Mouse (Mus musculus) T-helper 1 cell (primary cell): ENCODE data around the gene Rps18.
"Not testable (repeated sequence)": the region's sequence is repeated elsewhere in the genome, so short reads cannot be mapped to it uniquely, and the experiment has no call there.

Experiments
- in situ Hi-C: fragments of 300-600 bp; cut with MboI, MseI; formaldehyde crosslinking; loops from one replicate; pipeline ENCODE4 v1.15.1; 2025; ENCODE audit warnings: high pct_unique_total_duplicates

Gene Rps18

GRCm38 (mm10) chr17:33955555-33956214, at the start of gene Rps18, which contains the start of gene Vps52:
TSS of gene Rps18 (minus strand) at chr17:33956001.
TSS of gene Vps52 (plus strand) at chr17:33955812.
- in situ Hi-C loops, result no loop called here

- in situ Hi-C loops, result no loop called here
Observed at GRCm38 (mm10) chr17:34003426-34003825, 47.6 kb upstream of the Rps18 start.

- in situ Hi-C loops, result not testable (repeated sequence)
Observed at GRCm38 (mm10) chr17:34000796-34001195, 45.0 kb upstream of the Rps18 start.

DNA sequence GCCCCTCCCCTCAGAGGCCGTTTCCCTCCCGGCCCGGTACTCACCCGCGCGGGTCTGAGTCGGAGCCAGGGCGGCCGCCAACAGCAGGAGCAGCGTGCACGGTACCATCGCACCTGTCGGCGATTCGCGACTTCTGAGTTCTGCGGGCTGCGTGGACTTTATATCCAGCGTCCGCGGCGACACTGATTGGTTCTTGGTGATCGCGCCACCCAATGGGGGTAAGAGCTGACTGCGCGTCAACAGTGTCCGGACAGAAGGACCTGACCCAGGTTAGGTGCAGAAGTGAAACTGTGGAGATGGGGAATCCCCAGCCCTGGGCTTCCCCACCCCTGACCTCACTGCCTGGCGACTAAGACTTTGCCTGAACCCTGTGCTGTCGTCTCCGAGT, 44.3 kb upstream of the Rps18 start, which contains the start of gene H2-K1:
TSS of gene H2-K1 (minus strand) at position 198 of the 388 bp plus-strand sequence.
- in situ Hi-C loops, result no loop called here

- in situ Hi-C loops, result loop anchor here (5.0 kb wide), 1 partner anchor 1473 kb away; the partner anchor contains the start of gene H2-Q10
Observed at GRCm38 (mm10) chr17:33999341-34000149, 43.7 kb upstream of the Rps18 start.

GRCm38 (mm10) chr17:33998697-33999096, 42.9 kb upstream of the Rps18 start:
- in situ Hi-C loops, result loop anchor here (5.0 kb wide), 1 partner anchor 1474 kb away; the partner anchor contains the start of gene H2-Q10

- in situ Hi-C loops, result loop anchor here (5.0 kb wide), 1 partner anchor 1475 kb away; the partner anchor contains the start of gene H2-Q10
Observed at GRCm38 (mm10) chr17:33997025-33997424, 41.2 kb upstream of the Rps18 start.

- in situ Hi-C loops, result loop anchor here (5.0 kb wide), 1 partner anchor 1477 kb away; the partner anchor contains the start of gene H2-Q10
Observed at GRCm38 (mm10) chr17:33995651-33996050, 39.9 kb upstream of the Rps18 start.

- in situ Hi-C loops, result loop anchor here (5.0 kb wide), 1 partner anchor 1477 kb away; the partner anchor contains the start of gene H2-Q10
Observed at GRCm38 (mm10) chr17:33994959-33995358, 39.2 kb upstream of the Rps18 start.

DNA sequence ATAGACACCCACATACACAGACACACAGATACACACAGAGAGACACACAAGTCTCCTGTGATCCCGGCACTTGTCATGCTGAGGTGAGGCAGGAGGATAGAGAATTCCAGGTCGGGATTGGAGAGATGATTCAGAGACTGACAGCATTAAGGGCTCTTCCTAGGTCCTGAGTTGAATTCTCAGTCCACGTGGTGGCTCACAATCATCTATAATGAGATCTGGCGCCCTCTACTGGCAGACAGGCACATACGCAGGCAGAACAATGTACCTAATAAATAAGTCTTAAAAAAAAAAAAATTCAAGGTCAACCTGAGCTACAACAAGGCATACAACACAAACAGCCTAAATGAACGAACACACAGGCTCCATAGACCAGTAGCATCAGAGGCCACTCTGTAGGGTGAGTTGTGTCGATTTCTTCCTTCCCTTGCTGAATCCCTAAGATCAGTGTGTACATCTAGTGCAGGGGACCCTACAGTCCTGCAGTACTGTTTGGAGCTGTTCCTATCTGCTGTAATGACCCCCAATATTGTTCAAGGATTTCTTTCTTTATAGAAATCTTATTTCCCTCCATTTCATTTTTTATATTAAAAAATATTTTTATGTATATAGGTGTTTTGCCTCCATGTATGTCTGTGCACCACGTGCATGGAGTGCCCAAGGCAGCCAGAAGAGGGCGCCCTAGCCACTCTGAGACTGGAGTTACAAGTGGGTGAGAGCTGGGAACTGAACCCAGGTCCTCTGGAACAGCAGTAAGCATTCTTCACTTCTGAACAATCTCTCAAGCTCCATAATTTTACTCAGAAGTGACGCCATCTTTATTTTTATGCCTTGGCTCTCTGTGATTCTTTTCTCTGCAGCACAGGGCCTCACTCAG, 36.2 kb upstream of the Rps18 start:
- in situ Hi-C loops, result no loop called here

DNA sequence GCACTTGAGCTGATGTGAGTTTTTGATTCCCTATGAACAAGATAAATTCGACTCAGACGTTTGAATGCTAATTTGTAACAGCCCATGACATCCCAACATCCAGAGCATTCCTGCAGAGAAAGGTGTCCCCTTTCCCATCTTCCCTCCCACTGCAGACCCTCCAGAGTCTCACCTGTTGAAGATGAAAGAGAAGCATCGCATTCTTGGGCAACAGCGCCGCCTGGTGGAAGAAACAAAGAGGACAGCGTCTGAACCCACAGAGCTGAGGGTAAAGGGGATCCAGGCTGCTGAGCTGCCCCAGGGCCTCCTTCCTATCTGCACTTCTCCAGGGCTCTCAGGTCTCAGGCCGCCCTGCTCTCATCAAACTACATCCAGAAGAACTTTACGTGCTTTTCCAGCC, 26.3 kb upstream of the Rps18 start:
- in situ Hi-C loops, result not testable (repeated sequence)

DNA sequence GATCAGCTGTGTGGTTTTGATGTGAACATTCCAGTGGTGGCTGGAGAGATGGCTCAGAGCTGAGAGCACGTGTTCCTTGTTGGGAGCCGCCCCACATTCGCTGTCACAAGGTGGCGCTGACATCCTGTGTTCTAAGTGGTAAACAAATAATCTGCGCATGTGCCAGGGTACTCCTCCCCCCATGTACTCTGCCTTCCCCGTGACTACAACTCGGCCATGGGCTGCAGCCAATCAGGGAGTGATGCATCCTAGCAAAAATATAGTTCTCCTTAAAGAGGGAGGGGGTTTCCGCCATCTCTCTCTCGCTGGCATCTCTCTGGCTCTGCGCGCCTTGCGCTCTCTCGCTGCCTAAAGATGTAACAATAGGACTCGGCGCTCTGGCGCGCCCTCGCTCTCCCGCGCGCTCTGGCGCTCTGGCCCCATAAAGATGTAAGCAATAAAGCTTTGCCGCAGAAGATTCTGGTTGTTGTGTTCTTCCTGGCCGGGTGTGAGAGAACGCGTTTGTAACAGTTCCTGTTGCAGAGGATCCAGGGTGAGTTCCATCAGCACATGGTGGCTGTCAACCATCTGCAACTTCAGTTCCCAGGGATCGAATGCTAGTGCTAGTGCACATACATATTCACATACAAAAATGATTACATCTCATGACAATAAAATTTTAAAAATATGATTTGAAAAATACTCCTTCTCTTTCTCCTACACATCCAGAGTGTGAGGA, 25.6 kb upstream of the Rps18 start:
- in situ Hi-C loops, result not testable (repeated sequence)

DNA sequence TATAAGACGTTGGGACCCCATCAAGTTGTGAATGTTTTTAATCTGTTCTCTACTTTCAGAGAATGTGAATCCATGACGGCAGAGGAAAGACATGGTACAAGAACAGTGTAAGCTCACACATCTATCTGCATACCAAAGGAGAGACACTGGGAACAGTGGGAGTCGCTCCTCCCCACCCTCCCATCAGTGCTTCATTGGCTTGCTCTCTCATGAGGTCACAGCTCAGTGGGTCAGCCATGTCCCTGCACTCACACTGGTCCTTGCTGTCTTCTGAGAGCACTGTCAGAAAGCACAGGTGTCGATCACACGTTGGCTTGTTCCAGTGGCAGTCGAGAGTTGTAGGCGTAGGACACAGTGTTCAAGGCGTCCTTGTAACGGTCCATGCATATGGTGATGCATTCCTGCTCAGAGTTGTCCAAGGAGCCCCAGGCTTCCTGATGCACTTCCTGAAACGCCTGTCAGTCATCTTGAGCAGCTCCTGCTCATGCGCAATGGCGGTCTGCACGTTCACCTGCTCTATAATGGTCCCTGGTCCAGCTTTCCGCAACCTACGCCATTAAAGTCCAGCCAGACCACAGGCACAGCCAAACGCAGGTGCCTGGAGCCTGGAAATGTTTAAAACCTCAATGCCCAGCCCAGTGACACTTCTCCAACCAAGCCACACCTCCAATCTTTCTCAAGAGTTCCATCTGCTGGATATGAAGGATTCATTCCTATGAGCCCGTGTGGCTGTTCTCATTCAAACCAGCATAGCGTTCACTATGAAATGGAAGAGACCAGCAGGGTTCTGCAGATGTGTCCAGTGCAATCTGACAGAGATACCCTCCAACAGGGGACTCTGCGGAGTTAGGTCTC, 24.6 kb upstream of the Rps18 start:
- in situ Hi-C loops, result no loop called here

DNA sequence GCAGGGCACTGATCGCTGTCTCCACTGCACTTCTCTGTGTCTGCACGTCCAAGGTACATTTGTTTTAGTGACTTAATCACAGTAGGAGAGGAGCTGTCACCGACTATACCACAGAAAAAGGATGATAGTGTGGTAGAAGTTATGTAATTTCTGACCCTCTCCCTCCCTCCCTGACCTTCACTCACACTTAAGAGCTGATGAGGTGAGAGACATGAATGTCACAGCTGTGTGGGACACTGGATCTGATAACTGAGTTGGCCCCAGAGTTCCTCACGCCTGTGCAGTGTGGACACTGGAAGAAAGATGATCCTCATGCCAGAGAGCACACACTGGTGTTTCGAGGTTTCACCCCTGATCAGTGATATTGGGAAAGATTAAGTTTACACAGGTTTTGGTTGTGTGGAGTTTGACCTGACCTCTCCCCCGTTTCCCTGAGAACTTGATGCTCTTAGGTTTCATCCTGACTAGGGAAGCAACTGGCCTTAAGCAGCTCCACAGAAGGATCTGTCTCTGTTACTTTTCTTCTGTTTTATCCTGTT, 23.8 kb upstream of the Rps18 start:
- in situ Hi-C loops, result loop anchor here (10.0 kb wide), 1 partner anchor 1595 kb away; the partner anchor contains the start of gene Wiz

- in situ Hi-C loops, result loop anchor here (10.0 kb wide), 1 partner anchor 1594 kb away; the partner anchor contains the start of gene Wiz
Observed at GRCm38 (mm10) chr17:33978631-33979031, 22.8 kb upstream of the Rps18 start.

DNA sequence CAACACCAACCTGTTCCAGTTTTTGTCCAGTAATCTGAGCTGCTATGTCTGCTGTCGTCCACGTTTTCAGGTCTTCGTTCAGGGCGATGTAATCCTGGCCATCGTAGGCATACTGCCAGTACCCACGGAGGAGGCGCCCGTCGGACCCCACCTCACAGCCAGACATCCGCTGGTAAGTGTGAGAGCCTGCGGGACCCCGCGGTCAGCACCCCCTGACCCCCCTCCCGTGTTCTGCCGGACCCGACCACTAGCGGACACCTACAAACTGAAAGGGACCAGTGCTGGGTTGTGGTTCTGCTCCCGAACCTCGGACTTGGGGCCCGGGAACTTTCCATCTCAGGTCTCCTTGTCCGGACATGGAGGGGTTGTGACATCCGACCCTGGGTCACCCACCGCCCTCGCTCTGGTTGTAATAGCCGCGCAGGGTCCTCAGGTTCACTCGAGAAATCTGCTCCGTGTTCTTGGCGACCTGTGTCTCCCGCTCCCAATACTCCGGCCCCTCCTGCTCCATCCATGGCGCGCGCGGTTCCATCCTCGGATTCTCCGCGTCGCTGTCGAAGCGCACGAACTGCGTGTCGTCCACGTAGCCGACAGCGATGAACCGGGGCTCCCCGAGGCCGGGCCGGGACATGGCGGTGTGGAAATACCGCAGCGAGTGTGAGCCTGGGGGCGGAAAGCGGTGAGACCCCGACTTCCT, 22.2 kb upstream of the Rps18 start:
- in situ Hi-C loops, result loop anchor here (10.0 kb wide), 1 partner anchor 1593 kb away; the partner anchor contains the start of gene Wiz

DNA sequence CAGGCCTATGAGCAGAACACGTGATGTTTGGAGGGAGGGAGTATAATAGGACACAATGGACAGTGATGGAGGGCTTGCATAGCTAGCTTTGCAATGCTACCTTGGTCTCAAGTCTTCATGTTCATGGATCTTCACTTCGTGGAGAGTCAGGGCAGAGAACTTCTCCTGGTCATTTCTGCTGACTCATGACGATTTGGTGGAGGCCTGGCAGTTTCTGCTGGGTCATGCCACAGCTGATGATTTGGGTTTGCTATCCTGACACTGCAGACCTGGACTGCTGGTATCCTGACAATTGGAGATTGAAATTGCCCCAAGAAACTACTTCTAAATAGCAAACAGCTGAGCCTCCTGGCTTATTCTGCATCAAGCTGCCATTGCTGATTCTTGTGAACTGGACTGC, 17.8 kb upstream of the Rps18 start:
- in situ Hi-C loops, result loop anchor here (5.0 to 10.0 kb wide), 2 partner anchors 34 to 1589 kb away; partner anchors contain the start of gene Wiz

DNA sequence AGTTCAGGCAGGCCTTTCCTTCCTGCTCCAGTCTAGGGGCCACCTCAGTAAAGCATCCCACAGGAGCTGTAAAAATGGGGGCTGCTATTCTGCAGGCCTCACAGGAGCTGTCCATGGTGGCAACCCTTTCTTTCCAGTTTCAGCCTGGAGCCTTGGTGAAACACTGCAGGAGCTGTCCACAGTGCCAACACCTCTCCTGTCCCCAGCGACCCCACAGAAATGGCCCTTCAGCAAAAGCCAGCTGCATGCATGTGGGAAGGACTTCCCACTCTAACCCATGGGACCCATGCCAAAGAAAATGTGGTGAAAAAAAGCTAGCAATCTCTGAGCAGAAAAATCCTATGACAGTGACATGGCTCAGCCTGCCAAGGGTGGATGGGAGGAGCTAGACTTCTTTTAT, 16.9 kb upstream of the Rps18 start:
- in situ Hi-C loops, result loop anchor here (5.0 to 10.0 kb wide), 2 partner anchors 35 to 1588 kb away; partner anchors contain the start of gene Wiz
